Mouse (Mus musculus) midbrain, embryonic 14.5 days (tissue): ENCODE data around the gene H2-M3. TPM values are rescaled to one million over a fixed set of nuclear protein-coding genes. Genes with fewer than 3 reads are reported as not detected.
"Not testable (repeated sequence)": the region's sequence is repeated elsewhere in the genome, so short reads cannot be mapped to it uniquely, and the experiment has no call there.

Experiments
- ATAC-seq: fragments of 200-750 bp; cut with Nextera tagmentation; 2 replicates; pipeline ENCODE4 v1.8.0; 2017; ENCODE audit warnings: moderate number of reproducible peaks, moderate library complexity; ENCODE audit not compliant: low FRiP score, low TSS enrichment
- DNase-seq: peaks from one replicate; pipeline ENCODE4 v3.0.0-alpha.2; 2015
- H3K27ac ChIP-seq: fragments of 300-500 bp; sonication (generic); replicated peaks from 2 replicates; pipeline ENCODE4 v1.5.1; 2014; ENCODE audit warnings: mild to moderate bottlenecking, low read depth, low read length, moderate library complexity
- H3K27me3 ChIP-seq: fragments of 300-500 bp; sonication (generic); 2 replicates; pipeline ENCODE4 v1.6.1; 2014; ENCODE audit warnings: low read length, control low read depth, mixed read lengths; ENCODE audit not compliant: control insufficient read depth, insufficient read depth
- H3K36me3 ChIP-seq: fragments of 300-500 bp; sonication (generic); 2 replicates; pipeline ENCODE4 v1.6.1; 2014; ENCODE audit warnings: low read length, control low read depth; ENCODE audit not compliant: control insufficient read depth, insufficient read depth
- H3K4me1 ChIP-seq: fragments of 300-500 bp; sonication (generic); 2 replicates; pipeline ENCODE4 v1.6.1; 2014; ENCODE audit warnings: mild to moderate bottlenecking, antibody characterized with exemption, low read length, control low read depth; ENCODE audit not compliant: control insufficient read depth, insufficient read depth
- H3K4me2 ChIP-seq: fragments of 300-500 bp; sonication (generic); 2 replicates; pipeline ENCODE4 v1.6.1; 2014; ENCODE audit warnings: mild to moderate bottlenecking, low read length, moderate library complexity
- H3K4me3 ChIP-seq: fragments of 300-500 bp; sonication (generic); replicated peaks from 2 replicates; pipeline ENCODE4 v1.5.1; 2014; ENCODE audit warnings: low read depth, low read length
- H3K9ac ChIP-seq: fragments of 300-500 bp; sonication (generic); replicated peaks from 2 replicates; pipeline ENCODE4 v1.6.1; 2014; ENCODE audit warnings: mild to moderate bottlenecking, low read length, moderate library complexity
- H3K9me3 ChIP-seq: fragments of 300-500 bp; sonication (generic); 2 replicates; pipeline ENCODE4 v1.6.1; 2016; ENCODE audit warnings: low read length, control low read depth, mixed read lengths; ENCODE audit not compliant: control insufficient read depth
- WGBS: fragments of 180-500 bp; shearing (Covaris S2); extraction: QIAGEN DNeasy Blood & Tissue Kit; methylation state at CpG from one replicate; pipeline ENCODE4 v1.1.7; 2014; 5-methylcytosine and 5-hydroxymethylcytosine counted together
- polyA plus RNA-seq: library from polyadenylated mRNA; unstranded; fragments of >200 nt; fragmentation: Nextera tagmentation; extraction: Ambion mirVana; gene quantifications from 2 replicates; pipeline ENCODE4 v1.2.1, GENCODE M21; 2014

H2-M3 gene
- 0.80 and 1.1 TPM in 2 replicates for polyA plus RNA-seq

DNA sequence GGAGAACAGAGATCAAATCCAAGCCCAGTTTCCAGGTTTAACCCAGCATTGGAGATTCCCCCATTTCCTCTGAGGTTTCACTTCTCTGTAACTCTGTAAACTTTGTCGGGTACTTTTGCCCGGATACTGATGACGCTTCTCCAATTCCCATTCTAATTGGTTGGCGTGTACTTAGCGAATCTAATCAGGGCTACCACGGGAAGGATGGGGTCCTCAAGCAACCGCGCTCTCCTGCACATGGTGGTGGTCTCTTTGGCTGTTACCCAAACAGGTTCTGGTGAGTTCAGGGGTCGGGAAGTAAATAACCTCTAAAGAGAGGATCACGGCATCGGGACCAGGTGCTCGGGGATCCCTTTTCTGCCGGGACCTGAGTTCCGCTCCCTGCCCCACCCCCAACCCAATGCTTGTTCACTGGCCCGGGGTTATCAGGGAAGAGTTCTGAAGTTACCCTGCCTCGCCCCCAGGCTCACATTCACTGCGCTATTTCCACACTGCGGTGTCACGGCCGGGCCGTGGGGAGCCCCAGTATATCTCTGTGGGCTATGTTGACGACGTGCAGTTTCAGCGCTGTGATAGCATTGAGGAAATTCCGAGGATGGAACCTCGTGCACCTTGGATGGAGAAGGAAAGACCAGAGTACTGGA is at the start of gene H2-M3:
Gene H2-M3, plus strand, starts transcription at position 163 of the 644 bp plus-strand sequence.
- H3K36me3 ChIP-seq, result no peaks in the 10 kb centered on the region
- peak within 1 kb of the TSS; percentile 48 for H3K4me3 ChIP-seq
- DNase-seq (peak; percentile 93), ATAC-seq (peak; percentile 96)
- H3K9me3 ChIP-seq, result no peaks in the 10 kb centered on the region
- H3K9ac ChIP-seq, result peak within 1 kb of the TSS; percentile 50; the same call in 1 of the 2 replicates
- no peak within 1 kb of the TSS for H3K27ac ChIP-seq
- WGBS, result 3% methylated on average over 26 of the region's 26 CpGs
- H3K27me3 ChIP-seq, result no peaks in the 10 kb centered on the region
- peak within 1 kb of the TSS; percentile 94 for H3K4me2 ChIP-seq
- no peaks in the 10 kb centered on the region; the same call in 1 of the 2 replicates for H3K4me1 ChIP-seq

- Histone ChIP-seq H3K9me3 (no peaks in the 10 kb centered on the region), H3K36me3 (no peaks in the 10 kb centered on the region), H3K4me1 (no peaks in the 10 kb centered on the region), H3K27me3 (no peaks in the 10 kb centered on the region), H3K4me3 (no peak overlapping the region), H3K4me2 (no peak overlapping the region), H3K27ac (no peak overlapping the region), H3K9ac (no peak overlapping the region)
- DNase-seq (peak; percentile 18), ATAC-seq (no peak)
- 39% methylated on average over 1 of the region's 1 CpGs for WGBS
Measured at GRCm38 (mm10) chr17:37221879-37222278, 48.1 kb upstream of the H2-M3 start.

DNA sequence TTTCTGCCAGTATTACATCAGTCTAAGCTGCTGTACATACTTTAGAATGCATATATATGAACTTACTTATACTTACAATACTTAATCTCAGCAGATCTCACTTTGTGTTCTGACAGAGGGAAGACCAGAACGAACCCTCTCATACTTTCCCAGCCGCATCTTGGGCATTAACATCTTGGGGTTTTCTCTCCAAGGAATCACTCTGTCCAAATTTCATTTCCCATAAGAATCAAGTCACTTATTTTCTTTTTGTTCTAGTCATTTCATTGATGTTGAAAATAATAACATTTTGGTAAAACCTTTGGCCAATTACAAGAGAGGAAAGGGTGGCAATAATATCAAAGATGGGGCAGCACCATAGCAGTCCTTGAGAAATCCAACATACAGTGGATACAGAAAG is 32.8 kb upstream of the H2-M3 start, which contains the start of gene Olfr97:
Gene Olfr97, minus strand, starts transcription at position 101 of the 400 bp plus-strand sequence.
- not testable (repeated sequence) for H3K27me3 ChIP-seq, H3K27ac ChIP-seq, H3K9ac ChIP-seq, H3K4me1 ChIP-seq, DNase-seq, H3K4me2 ChIP-seq, ATAC-seq, H3K9me3 ChIP-seq, H3K36me3 ChIP-seq, H3K4me3 ChIP-seq
- 93% methylated on average over 2 of the region's 2 CpGs for whole genome bisulfite sequencing

- Histone ChIP-seq H3K27ac (no peak overlapping the region), H3K4me1 (no peaks in the 10 kb centered on the region), H3K27me3 (no peaks in the 10 kb centered on the region), H3K9ac (no peak overlapping the region), H3K4me3 (no peak overlapping the region), H3K36me3 (no peaks in the 10 kb centered on the region), H3K4me2 (no peak overlapping the region), H3K9me3 (no peaks in the 10 kb centered on the region)
- DNase-seq, result no peak
- WGBS, result 62% methylated on average over 3 of the region's 3 CpGs
- no peak for ATAC-seq
Measured at GRCm38 (mm10) chr17:37242198-37242597, 27.8 kb upstream of the H2-M3 start.

DNA sequence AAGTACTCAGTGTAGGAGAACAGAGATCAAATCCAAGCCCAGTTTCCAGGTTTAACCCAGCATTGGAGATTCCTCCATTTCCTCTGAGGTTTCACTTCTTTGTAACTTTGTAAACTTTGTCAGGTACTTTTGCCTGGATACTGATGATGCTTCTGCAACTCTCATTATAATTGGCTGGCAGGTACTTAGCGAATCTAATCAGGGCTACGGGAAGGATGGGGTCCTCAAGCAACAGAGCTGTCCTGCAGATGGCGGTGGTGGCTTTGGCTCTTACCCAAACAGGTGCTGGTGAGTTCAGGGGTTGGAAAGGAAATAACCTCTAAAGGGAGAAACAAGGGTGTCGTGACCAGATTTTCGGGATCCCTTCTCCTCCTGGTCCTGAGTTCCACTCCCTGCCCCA is 23.3 kb upstream of the H2-M3 start:
- WGBS, result 37% methylated on average over 5 of the region's 5 CpGs
- ATAC-seq (no peak), DNase-seq (peak; percentile 40)
- Histone ChIP-seq H3K36me3 (no peaks in the 10 kb centered on the region), H3K27me3 (no peaks in the 10 kb centered on the region), H3K9me3 (no peaks in the 10 kb centered on the region), H3K9ac (no peak overlapping the region), H3K4me2 (no peak overlapping the region), H3K27ac (no peak overlapping the region), H3K4me1 (no peaks in the 10 kb centered on the region), H3K4me3 (no peak overlapping the region)

- Histone ChIP-seq H3K36me3 (no peaks in the 10 kb centered on the region), H3K4me3 (no peak overlapping the region), H3K27ac (no peak overlapping the region), H3K4me2 (no peak overlapping the region), H3K9ac (no peak overlapping the region), H3K27me3 (no peaks in the 10 kb centered on the region), H3K9me3 (no peaks in the 10 kb centered on the region), H3K4me1 (no peaks in the 10 kb centered on the region)
- no peak for DNase-seq
- no peak for ATAC-seq
Measured at GRCm38 (mm10) chr17:37249460-37249859, 20.6 kb upstream of the H2-M3 start.

DNA sequence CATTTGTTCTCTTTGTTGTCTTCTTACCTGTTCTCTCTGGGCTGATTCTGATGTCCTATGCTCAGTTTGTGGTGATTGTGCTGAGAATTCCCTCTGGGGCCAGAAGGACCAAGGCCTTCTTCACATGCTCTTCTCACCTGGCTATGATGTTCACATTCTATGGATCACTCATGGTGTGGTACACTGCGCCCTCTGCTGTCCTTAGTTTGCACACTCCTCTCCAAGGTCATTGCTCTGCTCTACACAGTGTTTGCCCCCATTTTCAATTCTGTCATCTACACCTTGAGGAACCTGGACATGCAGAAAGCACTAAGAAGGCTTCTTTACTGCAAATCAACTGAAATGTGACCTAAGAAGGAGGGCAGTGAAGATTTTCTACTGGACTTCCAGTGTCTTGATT is 19.5 kb upstream of the H2-M3 start:
- H3K9me3 ChIP-seq, result no peaks in the 10 kb centered on the region
- DNase-seq, result no peak

GRCm38 (mm10) chr17:37263626-37264025 is 6.4 kb upstream of the H2-M3 start, which contains the start of gene Olfr98:
TSS of gene Olfr98 (minus strand) at chr17:37263749.
- WGBS, result 86% methylated on average over 1 of the region's 1 CpGs
- H3K9me3 ChIP-seq, result no peaks in the 10 kb centered on the region
- H3K4me1 ChIP-seq, result no peaks in the 10 kb centered on the region
- H3K4me3 ChIP-seq, result no peak within 1 kb of the TSS
- DNase-seq (no peak), ATAC-seq (no peak)
- no peaks in the 10 kb centered on the region for H3K27me3 ChIP-seq
- H3K4me2 ChIP-seq, result no peak within 1 kb of the TSS
- no peak within 1 kb of the TSS for H3K9ac ChIP-seq
- H3K27ac ChIP-seq, result no peak within 1 kb of the TSS
- no peaks in the 10 kb centered on the region for H3K36me3 ChIP-seq

More for the DNA sequence above, 19.5 kb upstream of the H2-M3 start:
- ATAC-seq, result no peak
- WGBS, result 16% methylated on average over 1 of the region's 1 CpGs
- H3K9ac ChIP-seq, result no peak overlapping the region
- no peak overlapping the region for H3K4me3 ChIP-seq
- no peak overlapping the region for H3K27ac ChIP-seq
- H3K4me1 ChIP-seq, result no peaks in the 10 kb centered on the region
- H3K4me2 ChIP-seq, result no peak overlapping the region
- no peaks in the 10 kb centered on the region for H3K27me3 ChIP-seq
- no peaks in the 10 kb centered on the region for H3K36me3 ChIP-seq

- H3K36me3 ChIP-seq, result no peaks in the 10 kb centered on the region
- DNase-seq (peak; percentile 6), ATAC-seq (no peak)
- H3K27ac ChIP-seq, result no peak overlapping the region
- peak overlapping the region; percentile 48 for H3K4me3 ChIP-seq
- WGBS, result 68% methylated on average over 8 of the region's 8 CpGs
- H3K9me3 ChIP-seq, result no peaks in the 10 kb centered on the region
- no peaks in the 10 kb centered on the region; the same call in 1 of the 2 replicates for H3K4me1 ChIP-seq
- peak overlapping the region; percentile 94 for H3K4me2 ChIP-seq
- H3K27me3 ChIP-seq, result no peaks in the 10 kb centered on the region
- peak overlapping the region; percentile 50; the same call in 1 of the 2 replicates for H3K9ac ChIP-seq
Measured at GRCm38 (mm10) chr17:37270702-37271092, 677 bp downstream of the H2-M3 start.
